Mouse (Mus musculus): ENCODE results near the gene Gprc5c.

GRCm38 (mm10) chr11:114856125-114856524 is 5.2 kb downstream of the Gprc5c start:
- TF ChIP-seq CTCF (IDR thresholded peaks at IDR 0.05; ENCODE audit: low read depth) (no peak), EP300 (IDR thresholded peaks at IDR 0.05; ENCODE audit: low read depth) (no peak)

Measured in liver, postnatal 0 days (tissue).